Mouse (Mus musculus) cerebellum, postnatal 36 days (tissue): ENCODE data around the gene Hbb-bt.
"Not testable (repeated sequence)": the region's sequence is repeated elsewhere in the genome, so short reads cannot be mapped to it uniquely, and the experiment has no call there.

Experiments used
- DNase-seq, 2 experiments: peaks; one replicate each; pipeline ENCODE4 v3.0.0; 2021 to 2022; ENCODE audit warnings: mixed read lengths in 2 of 2

Hbb-bt gene

GRCm38 (mm10) chr7:103808120-103808519, 5.7 kb downstream of the Hbb-bt start:
- not testable (repeated sequence) for DNase-seq

- no peak for DNase-seq
Measured at GRCm38 (mm10) chr7:103806856-103807255, 6.9 kb downstream of the Hbb-bt start.

- no peak for DNase-seq
Measured at GRCm38 (mm10) chr7:103792669-103793388, 21.0 kb downstream of the Hbb-bt start.

GRCm38 (mm10) chr7:103791721-103792120, 22.1 kb downstream of the Hbb-bt start, which contains the start of gene Olfr67:
Olfr67 (minus strand) TSS chr7:103791821.
- no peak for DNase-seq

- DNase-seq, result no peak
Measured at GRCm38 (mm10) chr7:103779598-103779997, 34.2 kb downstream of the Hbb-bt start, which contains the start of gene Olfr68. Olfr68 (minus strand) TSS chr7:103779698.

GRCm38 (mm10) chr7:103777652-103778051, 36.1 kb downstream of the Hbb-bt start:
- DNase-seq, result not testable (repeated sequence)

GRCm38 (mm10) chr7:103771494-103771893, 42.3 kb downstream of the Hbb-bt start, which contains the start of gene Olfr69:
Olfr69 (minus strand) TSS chr7:103771594.
- no peak for DNase-seq

GRCm38 (mm10) chr7:103767687-103768086, 46.1 kb downstream of the Hbb-bt start:
- not testable (repeated sequence) for DNase-seq
